Mouse (Mus musculus): ENCODE measurements at regions not wholly inside any gene's neighbourhood (a gene's known extent, or its start where the extent isn't known, plus 50 kb on each side); places are given as distances from the start of the nearest gene placed in this dataset.

DNA sequence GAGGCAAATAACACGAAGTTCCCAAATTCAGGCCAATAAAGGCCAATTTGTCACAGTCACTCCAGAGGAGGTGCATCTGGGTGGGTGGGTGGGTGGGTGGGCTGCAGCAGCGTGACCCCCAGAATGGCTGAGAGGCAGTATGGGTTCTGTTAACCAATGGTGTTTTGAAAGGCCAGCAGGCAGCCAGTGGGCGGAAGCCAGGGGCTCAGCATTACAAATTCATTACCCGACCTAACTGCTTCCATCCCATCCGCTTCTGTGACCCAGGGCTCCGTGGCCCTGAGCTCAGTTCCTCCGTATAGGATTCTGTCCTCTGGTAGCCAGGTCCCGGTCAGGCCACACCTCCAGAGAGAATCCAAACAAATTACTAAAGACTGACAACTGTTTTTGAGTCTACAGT, 463.5 kb downstream of the Med13l start:
- peaks cover 18% of the 10 kb centered on the region for H3K27me3 ChIP-seq
- no peak overlapping the region for H3K27ac ChIP-seq (replicated peaks)
- WGBS: 25% methylated on average over 8 of the region's 8 CpGs
- no peaks in the 10 kb centered on the region for H3K36me3 ChIP-seq
- H3K4me3 ChIP-seq (replicated peaks): no peak overlapping the region
- H3K4me1 ChIP-seq: 0 out of 2 replicates have a peak, but pooled peaks cover 6% of the 10 kb centered on the region
- ATAC-seq (ENCODE audit: insufficient number of reproducible peaks, low FRiP score, low TSS enrichment, low read depth): no peak
- H3K9me3 ChIP-seq (replicated peaks): no peaks in the 10 kb centered on the region
- H3K4me2 ChIP-seq (replicated peaks): no peak overlapping the region
- no peak overlapping the region for H3K9ac ChIP-seq

DNA sequence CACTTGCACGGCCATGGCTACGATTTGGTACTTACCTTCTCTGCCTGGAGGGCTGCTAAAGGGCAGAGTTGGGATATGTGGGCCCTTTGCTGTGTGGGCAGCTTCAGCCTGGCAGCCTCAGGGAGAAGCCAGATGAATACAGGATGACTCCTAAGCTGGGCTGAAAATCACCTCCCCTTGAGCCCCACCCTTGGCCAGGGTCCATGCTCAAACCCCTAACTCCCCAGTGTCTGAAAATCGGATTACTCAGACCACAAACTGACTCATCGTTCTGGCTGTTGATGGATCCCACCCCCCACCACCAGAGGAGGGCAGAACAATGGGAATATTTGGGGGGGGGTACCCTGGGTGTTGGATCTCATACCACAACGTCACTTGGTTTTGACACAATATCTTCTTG, 471.6 kb downstream of the Med13l start:
- Histone ChIP-seq H3K9ac (no peak overlapping the region), H3K36me3 (no peaks in the 10 kb centered on the region), H3K27ac (replicated peaks) (no peak overlapping the region), H3K27me3 (peaks cover 7% of the 10 kb centered on the region; the same call in 1 of the 2 replicates), H3K4me3 (replicated peaks) (no peak overlapping the region), H3K9me3 (replicated peaks) (no peaks in the 10 kb centered on the region), H3K4me1 (0 out of 2 replicates have a peak, but pooled peaks cover 6% of the 10 kb centered on the region), H3K4me2 (replicated peaks) (no peak overlapping the region)
- WGBS: 67% methylated on average over 5 of the region's 5 CpGs
- ATAC-seq (ENCODE audit: insufficient number of reproducible peaks, low FRiP score, low TSS enrichment, low read depth): no peak

DNA sequence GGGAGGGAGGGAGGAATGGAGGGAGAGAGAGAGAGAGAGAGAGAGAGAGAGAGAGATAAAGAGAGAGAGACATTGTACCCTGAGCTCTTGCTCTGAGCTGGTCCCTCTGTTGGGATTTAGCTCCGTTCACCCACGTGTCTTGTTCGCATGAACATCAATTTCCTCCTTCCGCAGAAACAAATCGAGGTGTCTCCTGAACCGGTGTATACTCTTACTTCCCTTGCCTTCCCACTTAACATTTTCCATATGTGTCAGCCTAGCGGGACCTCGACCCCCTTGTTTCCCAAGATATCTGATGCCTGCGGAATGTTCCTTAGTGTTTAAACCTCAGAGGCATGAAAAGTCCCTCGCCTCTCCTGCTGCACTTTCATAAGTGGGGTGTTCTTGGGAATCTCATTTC, 484.1 kb downstream of the Med13l start:
- no peaks in the 10 kb centered on the region for H3K36me3 ChIP-seq
- no peaks in the 10 kb centered on the region for H3K27me3 ChIP-seq
- no peak overlapping the region for H3K9ac ChIP-seq
- no peak overlapping the region for H3K27ac ChIP-seq (replicated peaks)
- no peaks in the 10 kb centered on the region for H3K9me3 ChIP-seq (replicated peaks)
- WGBS: 31% methylated on average over 10 of the region's 10 CpGs
- 0 out of 2 replicates have a peak, but pooled peaks cover 3% of the 10 kb centered on the region for H3K4me1 ChIP-seq
- H3K4me3 ChIP-seq (replicated peaks): no peak overlapping the region
- no peak overlapping the region for H3K4me2 ChIP-seq (replicated peaks)
- no peak for ATAC-seq (ENCODE audit: insufficient number of reproducible peaks, low FRiP score, low TSS enrichment, low read depth)

DNA sequence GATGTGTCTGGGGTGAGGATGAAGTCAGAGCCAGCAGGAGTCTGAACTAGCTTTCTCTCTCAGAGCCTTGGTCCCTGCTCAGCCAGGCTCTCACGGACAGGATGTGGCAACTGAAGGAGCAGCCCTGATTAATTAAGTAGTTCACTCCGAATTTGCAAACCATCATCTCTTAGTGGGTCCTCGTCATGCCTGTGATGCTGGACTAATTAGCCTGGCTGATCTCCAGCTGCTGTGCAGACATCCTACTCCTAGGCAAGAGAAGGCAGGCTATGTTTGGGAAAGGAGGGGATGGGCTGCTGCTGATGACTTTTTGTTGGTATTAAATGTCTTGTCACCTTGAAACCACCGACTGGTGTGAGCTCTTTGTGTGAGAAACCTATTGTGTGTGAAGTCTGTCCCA, 487.1 kb downstream of the Med13l start:
- no peak for ATAC-seq (ENCODE audit: insufficient number of reproducible peaks, low FRiP score, low TSS enrichment, low read depth)
- WGBS: 23% methylated on average over 4 of the region's 4 CpGs
- Histone ChIP-seq H3K4me3 (replicated peaks) (no peak overlapping the region), H3K27ac (replicated peaks) (no peak overlapping the region), H3K36me3 (no peaks in the 10 kb centered on the region), H3K9me3 (replicated peaks) (no peaks in the 10 kb centered on the region), H3K9ac (no peak overlapping the region), H3K4me2 (replicated peaks) (no peak overlapping the region), H3K4me1 (0 out of 2 replicates have a peak, but pooled peaks cover 3% of the 10 kb centered on the region), H3K27me3 (no peaks in the 10 kb centered on the region)

DNA sequence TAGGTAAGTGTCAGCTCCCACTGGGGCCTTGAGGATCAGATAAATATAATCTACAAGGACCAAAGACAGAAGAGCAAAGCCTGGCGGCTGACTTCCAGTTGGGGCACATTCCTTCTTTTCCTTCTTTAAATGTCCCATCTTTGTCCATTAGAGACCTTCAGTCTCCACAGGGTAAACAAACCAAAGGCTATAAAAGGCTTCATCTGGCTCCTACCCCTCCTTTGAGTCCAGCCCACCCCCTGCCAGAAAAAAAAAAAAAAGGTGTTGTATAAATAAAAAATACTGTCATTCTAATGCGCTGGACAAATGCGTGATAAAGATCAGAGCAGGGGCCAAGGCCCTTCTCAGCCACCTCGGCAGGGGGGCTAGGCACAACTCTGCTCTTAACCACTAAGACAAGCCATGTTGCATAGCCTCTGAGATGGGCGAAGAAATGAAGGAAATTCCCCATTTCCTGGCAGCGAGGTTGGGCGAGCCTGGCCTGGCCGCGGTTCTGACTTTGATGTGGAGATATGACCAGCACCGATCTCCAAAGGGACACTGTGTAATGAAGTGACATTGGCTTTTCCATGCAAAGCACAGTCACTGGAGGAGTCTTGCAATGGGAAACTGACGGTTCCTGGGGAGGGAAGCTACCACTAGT, 492.0 kb downstream of the Med13l start:
- Histone ChIP-seq H3K27ac (replicated peaks) (no peak overlapping the region), H3K27me3 (no peaks in the 10 kb centered on the region), H3K4me2 (replicated peaks) (no peak overlapping the region), H3K4me3 (replicated peaks) (no peak overlapping the region), H3K36me3 (no peaks in the 10 kb centered on the region), H3K9ac (no peak overlapping the region), H3K9me3 (replicated peaks) (no peaks in the 10 kb centered on the region), H3K4me1 (0 out of 2 replicates have a peak, but pooled peaks cover under 1% of the 10 kb centered on the region)
- no peak for ATAC-seq (ENCODE audit: insufficient number of reproducible peaks, low FRiP score, low TSS enrichment, low read depth)
- 67% methylated on average over 11 of the region's 11 CpGs for WGBS

DNA sequence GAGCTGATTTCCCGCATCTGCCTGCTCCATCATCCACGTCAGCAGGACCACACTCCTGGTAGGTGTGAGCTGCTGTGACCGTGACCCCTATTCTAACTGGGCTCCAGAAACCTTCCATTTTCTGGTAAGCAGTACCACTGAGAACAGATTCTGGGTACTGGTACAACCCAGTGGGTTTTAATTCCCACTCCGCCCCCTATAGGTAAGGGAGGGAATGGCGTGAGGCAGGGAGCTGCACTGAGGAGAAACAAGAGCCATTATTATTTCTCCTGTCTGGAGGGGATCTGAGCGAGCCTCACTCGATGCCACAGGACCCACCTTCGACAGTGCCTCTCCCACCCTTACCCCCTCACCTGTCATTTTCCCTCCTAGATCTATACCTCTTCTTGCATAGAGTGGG, 493.3 kb downstream of the Med13l start:
- 86% methylated on average over 8 of the region's 8 CpGs for WGBS
- no peak overlapping the region for H3K9ac ChIP-seq
- no peak overlapping the region for H3K4me3 ChIP-seq (replicated peaks)
- no peak overlapping the region for H3K4me2 ChIP-seq (replicated peaks)
- H3K36me3 ChIP-seq: no peaks in the 10 kb centered on the region
- no peaks in the 10 kb centered on the region for H3K27me3 ChIP-seq
- H3K27ac ChIP-seq (replicated peaks): no peak overlapping the region
- peaks cover 5% of the 10 kb centered on the region; the same call in 1 of the 2 replicates for H3K4me1 ChIP-seq
- no peak for ATAC-seq (ENCODE audit: insufficient number of reproducible peaks, low FRiP score, low TSS enrichment, low read depth)
- no peaks in the 10 kb centered on the region for H3K9me3 ChIP-seq (replicated peaks)

DNA sequence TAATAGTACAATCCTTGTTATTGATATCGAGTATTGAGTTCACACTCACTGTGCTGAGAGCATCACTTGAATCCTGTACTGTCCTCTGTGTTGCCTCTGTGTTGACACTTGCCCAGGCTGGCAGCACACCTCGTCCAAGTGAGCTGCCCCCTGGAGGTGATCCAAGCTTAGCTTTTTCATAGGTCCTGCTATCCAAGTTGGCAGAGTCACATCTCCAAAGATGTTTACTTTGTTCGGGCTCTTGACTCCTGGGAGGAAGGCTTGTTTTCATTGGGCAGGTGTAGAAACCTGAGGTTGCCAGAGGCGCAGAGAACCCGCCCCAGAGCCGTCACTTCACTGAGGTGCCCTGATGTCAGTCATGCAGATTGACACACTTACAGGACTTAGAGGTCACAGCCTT, 493.9 kb downstream of the Med13l start:
- H3K4me1 ChIP-seq: peaks cover 7% of the 10 kb centered on the region; the same call in 1 of the 2 replicates
- H3K9me3 ChIP-seq (replicated peaks): no peaks in the 10 kb centered on the region
- H3K36me3 ChIP-seq: no peaks in the 10 kb centered on the region
- 57% methylated on average over 6 of the region's 6 CpGs for WGBS
- H3K27me3 ChIP-seq: no peaks in the 10 kb centered on the region
- no peak overlapping the region for H3K4me3 ChIP-seq (replicated peaks)
- no peak overlapping the region for H3K27ac ChIP-seq (replicated peaks)
- no peak overlapping the region for H3K9ac ChIP-seq
- no peak for ATAC-seq (ENCODE audit: insufficient number of reproducible peaks, low FRiP score, low TSS enrichment, low read depth)
- no peak overlapping the region for H3K4me2 ChIP-seq (replicated peaks)

DNA sequence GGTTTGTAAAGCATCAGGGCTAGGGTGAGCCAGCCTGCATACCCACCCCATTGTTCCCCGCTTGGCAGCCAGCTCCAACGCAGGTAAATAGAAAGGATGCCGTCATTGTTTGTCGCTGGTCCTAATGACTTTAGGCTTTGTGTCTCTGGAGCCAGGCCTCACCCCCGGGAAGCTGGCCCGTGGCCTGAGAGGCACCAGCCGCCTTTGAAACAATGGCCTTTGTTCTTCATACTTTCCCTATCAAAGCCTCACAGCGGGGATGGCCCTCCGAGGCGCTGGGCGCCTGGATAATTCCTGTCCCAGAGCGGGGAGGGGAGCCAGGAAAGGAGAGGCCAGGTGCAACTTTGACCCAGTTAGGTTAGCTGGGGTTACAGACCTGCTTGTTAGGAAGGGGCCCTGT, 495.0 kb downstream of the Med13l start:
- no peak overlapping the region for H3K27ac ChIP-seq (replicated peaks)
- no peak for ATAC-seq (ENCODE audit: insufficient number of reproducible peaks, low FRiP score, low TSS enrichment, low read depth)
- H3K36me3 ChIP-seq: no peaks in the 10 kb centered on the region
- H3K4me3 ChIP-seq (replicated peaks): no peak overlapping the region
- peaks cover 7% of the 10 kb centered on the region; the same call in 1 of the 2 replicates for H3K4me1 ChIP-seq
- no peak overlapping the region for H3K9ac ChIP-seq
- H3K9me3 ChIP-seq (replicated peaks): no peaks in the 10 kb centered on the region
- 28% methylated on average over 12 of the region's 12 CpGs for WGBS
- no peak overlapping the region for H3K4me2 ChIP-seq (replicated peaks)
- H3K27me3 ChIP-seq: no peaks in the 10 kb centered on the region

DNA sequence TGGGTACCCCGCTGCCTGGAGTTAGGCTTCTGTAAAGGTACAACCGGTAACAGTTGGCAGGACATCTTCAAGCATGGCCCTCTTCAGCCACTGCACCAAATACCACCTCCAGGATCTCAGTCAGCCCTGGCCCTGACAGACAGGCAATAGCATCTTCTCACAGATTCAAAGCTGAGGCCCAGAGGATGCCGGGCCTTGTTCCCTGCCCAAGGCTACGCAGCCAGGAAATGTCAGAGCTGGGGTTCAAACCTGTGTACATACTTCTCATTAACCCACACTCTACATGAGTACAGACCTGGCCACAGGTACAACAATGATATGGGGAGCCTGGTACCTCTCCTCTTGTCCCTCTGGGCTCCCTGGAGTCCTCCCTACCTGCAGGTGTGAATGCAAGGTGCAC, 497.3 kb downstream of the Med13l start:
- Histone ChIP-seq H3K9ac (no peak overlapping the region), H3K4me1 (peaks cover 7% of the 10 kb centered on the region; the same call in 1 of the 2 replicates), H3K9me3 (replicated peaks) (no peaks in the 10 kb centered on the region), H3K4me2 (replicated peaks) (no peak overlapping the region), H3K27ac (replicated peaks) (no peak overlapping the region), H3K36me3 (no peaks in the 10 kb centered on the region), H3K27me3 (no peaks in the 10 kb centered on the region), H3K4me3 (replicated peaks) (no peak overlapping the region)
- WGBS: 78% methylated on average over 4 of the region's 4 CpGs
- no peak for ATAC-seq (ENCODE audit: insufficient number of reproducible peaks, low FRiP score, low TSS enrichment, low read depth)

DNA sequence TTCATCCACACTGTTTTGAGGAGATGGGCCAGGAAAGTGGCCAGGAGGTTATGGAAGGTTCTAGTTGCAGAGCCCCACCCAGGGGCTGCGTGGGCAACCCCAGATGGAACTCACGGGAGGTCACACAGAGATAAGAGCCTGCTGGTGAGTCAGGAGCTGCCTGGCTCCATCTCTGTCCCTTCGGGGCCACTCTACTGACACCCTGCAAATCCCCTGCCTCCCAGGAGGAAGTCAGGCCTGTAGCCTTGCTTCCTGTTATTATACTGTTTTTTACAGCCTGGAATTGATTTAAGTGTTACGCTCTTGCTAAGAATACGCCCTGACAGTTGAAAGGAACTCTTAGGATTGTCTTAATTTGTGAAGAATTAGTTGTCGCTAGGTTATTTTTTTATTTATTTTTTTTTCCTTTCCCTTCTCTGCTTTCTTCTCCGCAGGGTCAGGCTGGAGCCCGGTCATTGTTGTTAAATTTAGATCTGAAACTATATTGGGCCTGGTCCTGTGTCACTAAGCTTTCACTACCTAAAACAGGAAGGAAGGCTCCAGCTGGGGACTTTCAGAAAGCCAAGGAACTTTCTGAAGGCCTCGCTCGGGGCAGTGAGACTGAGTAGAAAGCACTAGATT, 497.9 kb downstream of the Med13l start:
- H3K9me3 ChIP-seq (replicated peaks): no peaks in the 10 kb centered on the region
- H3K27ac ChIP-seq (replicated peaks): no peak overlapping the region
- no peaks in the 10 kb centered on the region for H3K36me3 ChIP-seq
- H3K4me3 ChIP-seq (replicated peaks): no peak overlapping the region
- peaks cover 7% of the 10 kb centered on the region; the same call in 1 of the 2 replicates for H3K4me1 ChIP-seq
- no peak for ATAC-seq (ENCODE audit: insufficient number of reproducible peaks, low FRiP score, low TSS enrichment, low read depth)
- no peak overlapping the region for H3K4me2 ChIP-seq (replicated peaks)
- no peak overlapping the region for H3K9ac ChIP-seq
- 43% methylated on average over 10 of the region's 10 CpGs for WGBS
- no peaks in the 10 kb centered on the region for H3K27me3 ChIP-seq

DNA sequence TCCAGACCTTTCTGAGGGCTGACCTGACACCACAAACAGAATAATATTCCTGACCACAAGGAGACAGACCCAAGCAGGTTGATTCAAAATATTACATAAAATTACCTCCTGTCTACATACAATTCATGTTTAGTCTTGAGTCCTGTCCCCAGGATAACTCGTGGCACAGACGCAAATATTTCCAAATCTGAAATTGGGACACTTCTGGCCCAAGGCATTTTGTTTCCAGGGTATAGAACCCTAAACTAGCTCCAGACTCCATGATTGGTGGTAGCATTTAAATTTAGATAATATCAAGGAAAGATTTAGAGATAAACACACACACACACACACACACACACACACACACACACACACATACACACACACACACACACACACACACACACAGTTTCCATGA, 498.7 kb downstream of the Med13l start:
- 70% methylated on average over 2 of the region's 2 CpGs for WGBS
- no peak for ATAC-seq (ENCODE audit: insufficient number of reproducible peaks, low FRiP score, low TSS enrichment, low read depth)
- H3K9ac ChIP-seq: no peak overlapping the region
- H3K36me3 ChIP-seq: no peaks in the 10 kb centered on the region
- H3K27ac ChIP-seq (replicated peaks): no peak overlapping the region
- H3K4me2 ChIP-seq (replicated peaks): no peak overlapping the region
- H3K9me3 ChIP-seq (replicated peaks): no peaks in the 10 kb centered on the region
- peaks cover 7% of the 10 kb centered on the region; the same call in 1 of the 2 replicates for H3K4me1 ChIP-seq
- no peaks in the 10 kb centered on the region for H3K27me3 ChIP-seq
- H3K4me3 ChIP-seq (replicated peaks): no peak overlapping the region

DNA sequence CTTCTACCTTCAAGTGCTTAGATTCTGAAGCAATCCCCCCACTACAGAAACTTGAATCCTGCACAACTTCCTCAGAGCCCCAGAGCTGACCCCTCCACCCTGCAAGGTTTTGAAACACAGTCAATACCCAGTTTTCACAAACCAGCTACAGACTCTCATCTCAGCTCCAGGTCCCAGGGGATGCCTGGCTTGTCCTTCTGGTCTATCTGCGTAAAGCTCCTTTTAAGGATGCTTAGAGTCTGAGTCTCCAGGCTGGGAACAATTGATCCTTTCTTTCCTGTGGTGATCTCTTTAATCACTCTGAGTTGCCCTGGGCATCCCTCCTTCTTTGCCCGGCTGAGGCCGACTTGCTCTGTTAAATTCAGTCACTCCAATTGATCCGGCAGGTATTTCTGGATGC, 500.4 kb downstream of the Med13l start:
- Histone ChIP-seq H3K27me3 (no peaks in the 10 kb centered on the region), H3K36me3 (no peaks in the 10 kb centered on the region), H3K27ac (replicated peaks) (no peak overlapping the region), H3K9me3 (replicated peaks) (no peaks in the 10 kb centered on the region), H3K9ac (no peak overlapping the region), H3K4me3 (replicated peaks) (no peak overlapping the region), H3K4me1 (peaks cover 7% of the 10 kb centered on the region; the same call in 1 of the 2 replicates), H3K4me2 (replicated peaks) (no peak overlapping the region)
- WGBS: 41% methylated on average over 4 of the region's 4 CpGs
- ATAC-seq (ENCODE audit: insufficient number of reproducible peaks, low FRiP score, low TSS enrichment, low read depth): no peak

All from embryonic facial prominence, embryonic 15.5 days (tissue).